21 mouse cellular contexts compared by ENCODE assay signal in the genomic region with DNA sequence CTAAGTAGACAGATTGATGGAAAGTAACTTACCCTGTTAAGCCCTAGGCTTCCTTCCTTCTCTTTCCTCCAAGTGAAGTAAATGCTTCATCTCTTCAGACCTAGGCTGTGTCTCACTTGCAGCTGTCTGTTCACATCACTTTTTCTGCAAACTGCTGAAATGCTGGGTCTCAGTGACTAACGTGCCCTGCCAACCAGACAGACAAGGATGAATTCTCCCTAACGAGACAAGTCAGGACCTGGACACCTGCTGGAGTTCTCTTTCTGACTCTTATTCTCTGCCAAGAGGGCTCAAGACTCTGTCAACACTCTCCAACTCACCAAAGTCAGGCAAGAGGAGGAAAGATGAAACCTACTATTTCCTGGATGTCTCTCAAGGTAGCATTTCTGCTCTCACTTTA. TPM values are rescaled to one million over a fixed set of nuclear protein-coding genes. Genes with fewer than 3 reads are reported as not detected.
DNase-seq lines count a peak whose midpoint lies in the region; TF ChIP-seq lines count a peak whose summit lies in the region.
"Had no signal": no experiment of that assay in that cellular context is flagged by ENCODE, and none has a peak within 500 bp of the region (broad histone marks: within the 10 kb centered on the region; RNA-seq: fewer than 3 reads in every experiment).

TSS of gene Mss51 (minus strand) at position 299 of the 400 bp plus-strand sequence.

- no peak for TF ChIP-seq POLR2A in myocyte (IDR thresholded peaks at IDR 0.05; ENCODE audit: insufficient read length, low read depth)

- H3K79me2 ChIP-seq in myocyte (ENCODE audit: control insufficient read depth, insufficient read depth), result no peaks in the 10 kb centered on the region

- H3ac ChIP-seq in myocyte (ENCODE audit: control insufficient read depth, insufficient read length), result no peak within 1 kb of the TSS

- H3K36me3 ChIP-seq in myocyte (ENCODE audit: control insufficient read depth, insufficient read depth), result peaks cover 33% of the 10 kb centered on the region

- DNase-seq in gastrocnemius, adult 18-20 months (ENCODE audit: low spot score), result peak; percentile 60
- no peak for DNase-seq in gastrocnemius, postnatal 4 days (ENCODE audit: low spot score in 2 of 2)
- DNase-seq in gastrocnemius, adult 8-10 months (ENCODE audit: low spot score in 2 of 2), result peak in 1 of 2 experiments; percentile 32
- no peak for DNase-seq in gastrocnemius, postnatal 10 days
- DNase-seq in left cerebral cortex, adult 18-20 months (ENCODE audit: low spot score in 2 of 2), result no peak
- no peak for DNase-seq in left cerebral cortex, adult 8-10 months (ENCODE audit: low spot score in 2 of 2)
- DNase-seq: adrenal gland, adult 8-10 months; adrenal gland, postnatal 14 days; adrenal gland, postnatal 36 days; B cell, adult 2 months; cerebellum, adult 11-12 months; cerebellum, adult 2 months; cerebellum, adult 9-10 months; cerebellum, postnatal 10 days; cerebellum, postnatal 25 days had no signal

- peak within 1 kb of the TSS; percentile 50 for H3K4me2 ChIP-seq in myocyte (ENCODE audit: low read depth)
- H3K4me2 ChIP-seq: embryonic facial prominence, embryonic 12.5 days; forebrain, embryonic 13.5 days had no signal

- no peak within 1 kb of the TSS for H3K4me3 ChIP-seq in myocyte
- H3K4me3 ChIP-seq: embryonic facial prominence, embryonic 10.5 days; embryonic facial prominence, embryonic 12.5 days; forebrain, embryonic 13.5 days had no signal

- H3K27me3 ChIP-seq in myocyte (ENCODE audit: control insufficient read depth, insufficient read depth, insufficient read length), result no peaks in the 10 kb centered on the region
- H3K27me3 ChIP-seq: CH12.LX; embryonic facial prominence, embryonic 12.5 days; forebrain, embryonic 13.5 days; Patski had no signal

TF ChIP-seq in myocyte, 11 proteins besides CTCF, POLR2A, EP300 and RAD21:
- no peak for TF ChIP-seq CEBPB (IDR thresholded peaks at IDR 0.05; ENCODE audit: insufficient read depth, poor library complexity, severe bottlenecking)
- TF ChIP-seq MYOD1 (IDR thresholded peaks at IDR 0.05; ENCODE audit: control insufficient read depth in 1 of 3, insufficient read length in 2 of 3, low read depth in 2 of 3), result peak; percentile 53 to 90 (median 82)
- no peak for TF ChIP-seq REST (IDR thresholded peaks at IDR 0.05; ENCODE audit: insufficient read depth, insufficient read length)
- TF ChIP-seq TCF12 (IDR thresholded peaks at IDR 0.05; ENCODE audit: insufficient read depth, poor library complexity, severe bottlenecking), result peak; percentile 26

RNA-seq across cellular contexts. Expression of gene Mss51, which starts in this region (rescaled TPM):
- 100 to 1,000 TPM; 236 to 409 TPM for total RNA-seq in gastrocnemius, adult 18-20 months (2021)
- 1 to 10 TPM; 2.6 to 5.7 TPM for total RNA-seq in gastrocnemius, postnatal 4 days (2021)
- total RNA-seq in gastrocnemius, adult 8-10 months (2022), result 100 to 1,000 TPM; 250 to 371 (median 286) TPM
- total RNA-seq in gastrocnemius, postnatal 10 days (2021), result 1 to 10 TPM; 3.9 to 7.0 TPM
- 7.2 TPM for polyA plus RNA-seq in myocyte (2012; fragmentation: generic; extraction: Trizol)
- under 1 TPM; 0.72 to 0.96 TPM for total RNA-seq in left cerebral cortex, adult 18-20 months (2021)
- total RNA-seq in left cerebral cortex, adult 8-10 months (2022), result 1 to 10 TPM in 2 of 4 experiments, under 1 TPM in 2; 0.59 to 1.8 (median 0.89) TPM

Comparison
In these comparisons a context has a peak if more than half of its experiments do, and no peak if none do; other contexts are left out.
1. RNA of gene Mss51 (total RNA-seq): 236 to 409 TPM in gastrocnemius, adult 18-20 months and 250 to 371 TPM in gastrocnemius, adult 8-10 months; 3.9 to 7.0 TPM in gastrocnemius, postnatal 10 days, 2.6 to 5.7 TPM in gastrocnemius, postnatal 4 days, 0.59 to 1.8 TPM in left cerebral cortex, adult 8-10 months and 0.72 to 0.96 TPM in left cerebral cortex, adult 18-20 months; every median in the first group is over 10 times any median in the second.